Mouse (Mus musculus) intestine, embryonic 14.5 days (tissue): ENCODE measurements around the gene Abcd1. TPM values are rescaled to one million over a fixed set of nuclear protein-coding genes. Genes with fewer than 3 reads are reported as not detected.

Source experiments
- ATAC-seq: fragments of 200-750 bp; cut with Nextera tagmentation; replicated peaks from 2 replicates; pipeline ENCODE4 v1.8.0; 2017; ENCODE audit warnings: low read depth, moderate number of reproducible peaks, moderate TSS enrichment, moderate library complexity; ENCODE audit not compliant: low FRiP score, low TSS enrichment
- DNase-seq: peaks from one replicate; pipeline ENCODE4 v3.0.0-alpha.2; 2018; ENCODE audit warnings: low spot score
- H3K27ac ChIP-seq: fragments of 300-500 bp; sonication (generic); 2 replicates; pipeline ENCODE4 v1.5.1; 2014; ENCODE audit warnings: low read depth, mild to moderate bottlenecking, control low read depth
- H3K27me3 ChIP-seq: fragments of 300-500 bp; sonication (generic); replicated peaks from 2 replicates; pipeline ENCODE4 v1.6.1; 2014; ENCODE audit warnings: low read length, control low read depth; ENCODE audit not compliant: control insufficient read depth, insufficient read depth
- H3K36me3 ChIP-seq: fragments of 300-500 bp; sonication (generic); 2 replicates; pipeline ENCODE4 v1.6.1; 2014; ENCODE audit warnings: low read length, control low read depth; ENCODE audit not compliant: control insufficient read depth, insufficient read depth
- H3K4me1 ChIP-seq: fragments of 300-500 bp; sonication (generic); replicated peaks from 2 replicates; pipeline ENCODE4 v1.6.1; 2014; ENCODE audit warnings: low read length, control low read depth, mixed read lengths; ENCODE audit not compliant: control insufficient read depth, insufficient read depth
- H3K4me2 ChIP-seq: fragments of 300-500 bp; sonication (generic); 2 replicates; pipeline ENCODE4 v1.6.1; 2014; ENCODE audit warnings: low read length
- H3K4me3 ChIP-seq: fragments of 300-500 bp; sonication (generic); 2 replicates; pipeline ENCODE4 v1.5.1; 2014; ENCODE audit warnings: low read depth, low read length, control low read depth, mixed read lengths
- H3K9ac ChIP-seq: fragments of 300-500 bp; sonication (generic); 2 replicates; pipeline ENCODE4 v1.6.1; 2014; ENCODE audit warnings: mild to moderate bottlenecking, low read length
- H3K9me3 ChIP-seq: fragments of 300-500 bp; sonication (generic); 2 replicates; pipeline ENCODE4 v1.6.1; 2016; ENCODE audit warnings: low read length, control low read depth; ENCODE audit not compliant: control insufficient read depth
- WGBS: fragments of 180-500 bp; shearing (Covaris S2); extraction: QIAGEN DNeasy Blood & Tissue Kit; methylation state at CpG from one replicate; pipeline ENCODE4 v1.1.7; 2014; 5-methylcytosine and 5-hydroxymethylcytosine counted together
- polyA plus RNA-seq: library from polyadenylated mRNA; unstranded; fragments of >200 nt; fragmentation: Nextera tagmentation; extraction: Ambion mirVana; gene quantifications from 2 replicates; pipeline ENCODE4 v1.2.1, GENCODE M21; 2014

Abcd1 gene
- polyA plus RNA-seq, 1 experiment from 2014 or later, result 15.7 TPM

- DNase-seq (no peak), ATAC-seq (no peak)
- Histone ChIP-seq H3K4me3 (no peak overlapping the region), H3K27me3 (no peaks in the 10 kb centered on the region), H3K27ac (no peak overlapping the region), H3K9me3 (no peaks in the 10 kb centered on the region), H3K9ac (no peak overlapping the region), H3K4me1 (no peaks in the 10 kb centered on the region), H3K4me2 (no peak overlapping the region), H3K36me3 (no peaks in the 10 kb centered on the region)
- WGBS, result 82% methylated on average over 13 of the region's 13 CpGs
Observed at GRCm38 (mm10) chrX:73758611-73759290, 42.4 kb downstream of the Abcd1 start.

- DNase-seq, result no peak
- WGBS, result 67% methylated on average over 1 of the region's 1 CpGs
- ATAC-seq, result no peak
Observed at GRCm38 (mm10) chrX:73765311-73765710, 48.9 kb downstream of the Abcd1 start.

GRCm38 (mm10) chrX:73767267-73767666, 50.9 kb downstream of the Abcd1 start:
- Histone ChIP-seq H3K9ac (no peak overlapping the region), H3K27me3 (no peaks in the 10 kb centered on the region), H3K4me2 (no peak overlapping the region), H3K4me1 (no peaks in the 10 kb centered on the region), H3K36me3 (no peaks in the 10 kb centered on the region), H3K9me3 (no peaks in the 10 kb centered on the region), H3K4me3 (no peak overlapping the region), H3K27ac (no peak overlapping the region)
- WGBS, result 66% methylated on average over 9 of the region's 9 CpGs
- DNase-seq, result no peak
- no peak for ATAC-seq

More at GRCm38 (mm10) chrX:73765311-73765710, 48.9 kb downstream of the Abcd1 start:
- Histone ChIP-seq H3K27ac (no peak overlapping the region), H3K4me2 (no peak overlapping the region), H3K27me3 (no peaks in the 10 kb centered on the region), H3K9ac (no peak overlapping the region), H3K4me1 (no peaks in the 10 kb centered on the region), H3K36me3 (no peaks in the 10 kb centered on the region), H3K9me3 (no peaks in the 10 kb centered on the region), H3K4me3 (no peak overlapping the region)

- Histone ChIP-seq H3K4me1 (peaks cover 4% of the 10 kb centered on the region; the same call in 1 of the 2 replicates), H3K27ac (no peak within 1 kb of the TSS), H3K4me2 (no peak within 1 kb of the TSS), H3K36me3 (peaks cover 13% of the 10 kb centered on the region), H3K9ac (no peak within 1 kb of the TSS), H3K4me3 (no peak within 1 kb of the TSS), H3K9me3 (no peaks in the 10 kb centered on the region), H3K27me3 (no peaks in the 10 kb centered on the region)
- ATAC-seq (peak; percentile 59), DNase-seq (peak; percentile 53)
- 42% methylated on average over 9 of the region's 9 CpGs for WGBS
Observed at GRCm38 (mm10) chrX:73774168-73774760, 57.9 kb downstream of the Abcd1 start, which contains the start of gene Srpk3. TSS of gene Srpk3 (plus strand) at chrX:73774405.

GRCm38 (mm10) chrX:73774802-73775483, 58.5 kb downstream of the Abcd1 start:
- H3K4me2 ChIP-seq, result no peak overlapping the region
- peaks cover 20% of the 10 kb centered on the region for H3K36me3 ChIP-seq
- no peak overlapping the region for H3K4me3 ChIP-seq
- no peak overlapping the region for H3K9ac ChIP-seq
- ATAC-seq (peak; percentile 54), DNase-seq (peak; percentile 54)
- H3K4me1 ChIP-seq, result peaks cover 4% of the 10 kb centered on the region; the same call in 1 of the 2 replicates
- WGBS, result 64% methylated on average over 10 of the region's 10 CpGs
- no peaks in the 10 kb centered on the region for H3K9me3 ChIP-seq
- no peak overlapping the region for H3K27ac ChIP-seq
- no peaks in the 10 kb centered on the region for H3K27me3 ChIP-seq

- Histone ChIP-seq H3K27ac (no peak overlapping the region), H3K36me3 (peaks cover 38% of the 10 kb centered on the region), H3K9ac (no peak overlapping the region), H3K4me1 (peaks cover 6% of the 10 kb centered on the region), H3K4me2 (no peak overlapping the region), H3K27me3 (no peaks in the 10 kb centered on the region), H3K4me3 (no peak overlapping the region), H3K9me3 (no peaks in the 10 kb centered on the region)
- WGBS, result 87% methylated on average over 3 of the region's 3 CpGs
- ATAC-seq (no peak), DNase-seq (no peak)
Observed at GRCm38 (mm10) chrX:73782227-73782626, 65.8 kb downstream of the Abcd1 start.

GRCm38 (mm10) chrX:73785666-73786065, 69.3 kb downstream of the Abcd1 start:
- Histone ChIP-seq H3K9me3 (no peaks in the 10 kb centered on the region), H3K36me3 (peaks cover 20% of the 10 kb centered on the region), H3K4me3 (peak overlapping the region; percentile 54), H3K9ac (peak overlapping the region; percentile 70), H3K27ac (peak overlapping the region; percentile 86; the same call in 1 of the 2 replicates), H3K4me2 (peak overlapping the region; percentile 58), H3K4me1 (peaks cover 6% of the 10 kb centered on the region), H3K27me3 (no peaks in the 10 kb centered on the region)
- no peak for DNase-seq
- ATAC-seq, result no peak

- peak within 1 kb of the TSS; percentile 54 for H3K4me3 ChIP-seq
- peak within 1 kb of the TSS; percentile 76 for H3K9ac ChIP-seq
- peak within 1 kb of the TSS; percentile 58 for H3K4me2 ChIP-seq
- H3K27me3 ChIP-seq, result no peaks in the 10 kb centered on the region
- no peaks in the 10 kb centered on the region for H3K9me3 ChIP-seq
- peaks cover 12% of the 10 kb centered on the region; the same call in 1 of the 2 replicates for H3K36me3 ChIP-seq
- peaks cover 6% of the 10 kb centered on the region for H3K4me1 ChIP-seq
- peak within 1 kb of the TSS; percentile 86 for H3K27ac ChIP-seq
- DNase-seq (peak; percentile 95), ATAC-seq (peak; percentile 95)
- 9% methylated on average over 51 of the region's 52 CpGs for WGBS
Observed at GRCm38 (mm10) chrX:73786364-73787224, 70.2 kb downstream of the Abcd1 start, which contains the start of the genes Idh3g and Ssr4. TSS of gene Idh3g (minus strand) at chrX:73786897. TSS of gene Ssr4 (plus strand) at chrX:73787028.
